Mouse (Mus musculus): Measurements from ENCODE around the gene Chd6.
"Not testable (repeated sequence)": the region's sequence is repeated elsewhere in the genome, so short reads cannot be mapped to it uniquely, and the experiment has no call there.

Gene Chd6

DNA sequence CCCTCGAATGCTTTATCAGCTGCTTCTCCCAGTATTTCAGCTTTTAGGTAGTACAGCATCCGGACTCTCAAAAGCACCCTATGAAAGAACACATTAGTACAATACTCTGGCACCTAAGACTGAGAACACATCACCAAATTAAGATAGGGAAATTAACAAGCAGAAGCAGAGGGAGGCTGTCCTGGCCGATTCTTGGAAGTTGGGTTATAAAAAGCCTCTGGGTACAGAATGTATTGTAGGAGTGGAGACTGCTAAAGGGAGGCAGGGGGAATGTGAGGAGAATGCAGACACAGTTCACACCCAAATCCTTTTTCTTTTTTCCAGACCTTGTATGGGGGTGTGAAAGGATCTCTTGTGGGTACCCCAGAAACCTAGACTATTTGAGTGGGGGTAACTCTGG lies 126.2 kb downstream of the Chd6 start:
- no peak for DNase-seq (ENCODE audit: low spot score)

GRCm38 (mm10) chr2:160981791-160982190 lies 127.1 kb downstream of the Chd6 start:
- no peak for DNase-seq (ENCODE audit: low spot score)

- DNase-seq (ENCODE audit: low spot score): no peak
Measured at GRCm38 (mm10) chr2:160978651-160979050, 130.2 kb downstream of the Chd6 start.

DNA sequence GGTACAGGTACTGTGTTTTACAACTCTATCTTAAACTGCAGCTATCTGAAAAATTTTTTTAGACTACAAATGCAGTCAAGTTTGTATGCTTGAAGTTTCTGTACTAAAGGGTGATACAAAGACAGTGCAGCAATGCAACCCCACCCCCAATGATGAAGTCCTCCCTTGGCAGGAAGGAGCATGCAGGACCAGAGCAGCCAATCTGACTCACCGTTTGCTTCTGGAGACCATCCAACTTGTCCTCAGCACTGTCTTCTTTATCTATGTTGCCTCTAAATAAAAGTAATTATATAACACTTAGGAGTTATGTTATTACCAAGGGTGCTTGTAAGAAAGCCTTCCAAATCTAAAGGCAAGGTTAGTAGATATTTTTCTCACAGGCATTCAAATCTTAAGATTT lies 131.6 kb downstream of the Chd6 start:
- no peak for DNase-seq (ENCODE audit: low spot score)

DNA sequence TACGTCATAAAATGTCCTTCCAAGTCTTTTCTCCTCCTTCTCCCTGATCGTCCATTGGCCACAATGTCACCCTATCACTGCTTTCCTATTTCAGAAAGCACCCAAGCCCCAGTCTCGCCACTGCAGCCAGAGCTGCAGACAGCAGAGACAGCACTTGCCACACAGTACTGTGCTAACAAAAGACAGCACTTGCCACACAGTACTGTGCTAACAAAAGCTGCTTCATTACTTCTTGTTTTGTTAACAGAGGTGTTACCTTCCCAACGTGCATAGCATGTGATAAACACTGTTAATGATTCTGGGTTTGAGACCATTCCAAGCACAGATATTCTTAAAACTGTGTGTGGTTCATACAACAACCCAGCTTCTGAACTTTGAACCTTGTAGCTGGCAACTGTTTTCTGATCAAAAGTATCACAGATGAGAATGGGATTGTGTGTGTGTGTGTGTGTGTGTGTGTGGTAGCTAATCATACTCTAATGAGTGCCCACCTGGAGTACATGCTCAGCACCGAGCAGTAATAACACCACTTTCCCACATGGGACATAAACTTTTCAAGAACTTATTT lies 135.1 kb downstream of the Chd6 start:
- DNase-seq (ENCODE audit: low spot score): no peak

DNA sequence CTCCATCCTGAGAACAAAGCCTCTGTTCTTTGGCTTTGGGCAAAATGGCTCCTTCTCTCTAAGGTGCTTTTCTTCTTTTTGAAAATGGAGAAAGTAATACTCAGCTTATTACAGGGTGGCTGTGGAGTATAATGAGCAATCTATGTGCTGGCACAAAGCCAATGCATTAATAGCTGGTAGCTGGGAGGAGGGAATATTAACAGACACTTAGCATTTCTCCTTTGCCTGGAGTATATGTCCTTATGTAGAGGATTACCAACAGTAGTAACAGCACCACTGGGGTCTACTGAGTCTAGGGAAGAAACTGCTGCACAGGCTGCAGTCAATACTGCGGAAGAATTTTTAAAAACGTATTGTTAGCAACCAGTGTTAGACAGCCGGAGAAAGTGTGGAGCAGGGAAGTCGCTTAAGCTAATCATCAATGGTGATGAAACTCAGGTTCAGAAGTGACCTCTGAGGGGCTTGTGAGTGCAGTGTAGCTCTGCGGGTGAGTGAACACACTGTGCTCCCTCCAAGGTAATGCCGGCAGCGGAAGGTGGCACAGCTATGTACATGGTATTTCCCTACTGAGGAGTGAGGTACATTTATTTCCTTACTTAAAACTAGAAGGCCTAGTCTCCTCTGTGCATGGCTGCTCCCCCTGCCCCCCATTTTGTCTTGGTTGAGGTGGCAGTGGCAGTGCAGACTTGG lies 136.6 kb downstream of the Chd6 start:
- DNase-seq (ENCODE audit: low spot score): no peak

- no peak for DNase-seq (ENCODE audit: low spot score)
Measured at GRCm38 (mm10) chr2:160962149-160962548, 146.7 kb downstream of the Chd6 start.

DNA sequence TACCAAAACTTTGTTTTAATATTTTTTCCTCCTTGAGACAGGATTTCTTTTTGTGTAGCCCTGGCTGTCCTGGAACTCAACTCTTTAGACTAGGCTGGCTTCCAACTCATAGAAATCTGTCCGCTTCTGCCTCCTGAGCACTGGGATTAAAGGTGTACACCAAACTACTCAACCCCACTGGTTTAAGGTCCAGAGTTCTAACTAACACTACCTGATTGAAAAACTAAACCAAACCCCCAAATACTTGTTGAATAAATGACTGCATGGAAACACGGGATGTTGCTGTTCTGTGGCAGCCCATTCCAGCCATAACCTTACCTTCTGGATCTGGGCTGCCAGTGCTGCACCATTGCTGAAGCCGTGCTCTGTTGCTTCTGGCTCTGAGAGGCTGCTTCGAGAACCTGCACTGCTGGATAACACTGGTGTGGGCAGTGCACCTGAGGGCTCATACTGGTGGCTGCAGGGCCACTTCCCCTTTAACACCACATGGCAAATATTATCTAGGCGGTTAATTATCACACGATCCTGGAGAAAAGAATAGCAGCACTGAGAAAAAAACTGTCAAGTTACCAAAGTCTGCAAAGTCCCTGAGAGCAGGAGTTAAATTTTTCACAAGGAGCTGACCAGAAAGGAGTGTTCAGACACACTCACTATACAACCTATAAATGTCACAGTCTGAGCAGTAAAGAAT lies 147.8 kb downstream of the Chd6 start:
- no peak for DNase-seq (ENCODE audit: low spot score)

DNA sequence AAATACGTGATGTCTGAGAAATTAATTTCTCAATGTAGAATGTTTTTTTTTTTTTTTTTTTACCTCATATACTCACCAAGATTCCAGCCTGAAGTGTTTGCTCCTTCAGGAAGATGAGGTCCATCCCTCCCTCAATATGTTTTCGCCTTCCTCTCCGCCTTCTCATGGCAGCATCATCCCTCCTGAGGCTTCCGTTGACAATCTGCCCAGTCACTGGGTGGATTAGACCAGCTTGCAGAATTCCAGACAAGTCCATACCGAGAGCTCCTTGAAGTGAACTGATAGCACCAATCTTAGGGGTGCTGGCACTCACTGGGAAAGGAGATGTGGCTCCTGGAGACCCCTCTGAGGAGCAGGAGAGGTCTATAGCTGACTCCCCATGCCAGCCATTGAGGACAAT lies 149.0 kb downstream of the Chd6 start:
- DNase-seq (ENCODE audit: low spot score): no peak

DNA sequence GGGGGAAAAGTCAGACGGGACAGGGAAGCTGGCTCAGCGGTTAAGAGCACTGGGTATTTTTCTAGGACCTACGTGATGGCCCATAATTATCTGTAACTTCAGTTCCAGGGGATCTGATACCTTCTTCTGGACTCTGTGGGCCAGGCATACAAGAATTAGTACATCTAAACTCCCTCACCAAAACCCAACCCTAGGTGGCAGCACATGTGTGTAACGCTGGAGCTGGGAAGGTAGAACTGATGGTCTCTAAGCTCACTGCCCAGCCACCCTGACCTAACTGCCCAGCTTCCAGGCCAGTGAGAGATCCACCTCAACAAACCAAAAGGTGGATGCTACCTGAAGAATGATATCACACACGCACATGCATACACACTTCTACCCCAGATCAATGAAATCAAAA lies 150.1 kb downstream of the Chd6 start:
- DNase-seq (ENCODE audit: low spot score): peak; percentile 70

- not testable (repeated sequence) for DNase-seq (ENCODE audit: low spot score)
Measured at GRCm38 (mm10) chr2:160957801-160958200, 151.1 kb downstream of the Chd6 start.

DNA sequence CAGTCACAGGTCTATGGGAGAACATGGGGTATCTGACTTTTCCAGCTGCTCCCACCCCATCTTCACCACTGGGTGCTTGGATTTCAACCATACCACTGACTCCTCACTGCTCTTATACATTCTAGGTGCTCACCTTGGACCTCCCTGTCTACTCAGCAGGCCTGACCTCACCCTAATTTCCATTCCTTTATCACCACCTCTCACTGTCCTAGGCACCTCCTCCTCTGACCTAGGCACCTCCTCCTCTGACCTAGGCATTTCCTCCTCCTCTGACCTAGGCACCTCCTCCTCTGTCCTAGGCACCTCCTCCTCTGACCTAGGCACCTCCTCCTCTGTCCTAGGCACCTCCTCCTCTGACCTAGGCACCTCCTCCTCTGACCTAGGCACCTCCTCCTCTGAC lies 151.6 kb downstream of the Chd6 start:
- DNase-seq (ENCODE audit: low spot score): not testable (repeated sequence)

GRCm38 (mm10) chr2:160955331-160955730 lies 153.5 kb downstream of the Chd6 start:
- no peak for DNase-seq (ENCODE audit: low spot score)

DNA sequence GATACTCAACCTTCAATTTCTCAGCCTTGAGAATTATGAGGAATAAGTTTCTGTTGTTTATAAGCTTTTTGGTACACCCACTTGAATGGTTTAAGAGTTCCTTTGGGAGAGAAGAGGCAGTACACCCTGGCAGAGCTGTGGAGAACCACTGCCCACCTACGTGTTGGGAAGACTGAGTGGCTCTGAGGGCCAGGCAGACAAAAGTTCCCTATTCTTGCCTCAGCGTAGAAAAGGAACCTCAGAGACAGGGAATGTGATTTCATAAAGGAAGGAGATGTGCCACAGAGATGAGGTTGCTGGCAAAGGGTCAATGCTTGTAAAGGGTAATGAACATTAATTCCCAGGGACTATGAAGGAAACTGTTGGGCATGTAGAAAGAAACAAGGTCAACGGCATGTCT lies 154.3 kb downstream of the Chd6 start:
- no peak for DNase-seq (ENCODE audit: low spot score)

GRCm38 (mm10) chr2:160953131-160953873 lies 155.6 kb downstream of the Chd6 start:
- no peak for DNase-seq (ENCODE audit: low spot score)

- no peak for DNase-seq (ENCODE audit: low spot score)
Measured at GRCm38 (mm10) chr2:160951595-160951994, 157.3 kb downstream of the Chd6 start.

- DNase-seq (ENCODE audit: low spot score): no peak
Measured at GRCm38 (mm10) chr2:160942443-160942842, 166.4 kb downstream of the Chd6 start.

DNA sequence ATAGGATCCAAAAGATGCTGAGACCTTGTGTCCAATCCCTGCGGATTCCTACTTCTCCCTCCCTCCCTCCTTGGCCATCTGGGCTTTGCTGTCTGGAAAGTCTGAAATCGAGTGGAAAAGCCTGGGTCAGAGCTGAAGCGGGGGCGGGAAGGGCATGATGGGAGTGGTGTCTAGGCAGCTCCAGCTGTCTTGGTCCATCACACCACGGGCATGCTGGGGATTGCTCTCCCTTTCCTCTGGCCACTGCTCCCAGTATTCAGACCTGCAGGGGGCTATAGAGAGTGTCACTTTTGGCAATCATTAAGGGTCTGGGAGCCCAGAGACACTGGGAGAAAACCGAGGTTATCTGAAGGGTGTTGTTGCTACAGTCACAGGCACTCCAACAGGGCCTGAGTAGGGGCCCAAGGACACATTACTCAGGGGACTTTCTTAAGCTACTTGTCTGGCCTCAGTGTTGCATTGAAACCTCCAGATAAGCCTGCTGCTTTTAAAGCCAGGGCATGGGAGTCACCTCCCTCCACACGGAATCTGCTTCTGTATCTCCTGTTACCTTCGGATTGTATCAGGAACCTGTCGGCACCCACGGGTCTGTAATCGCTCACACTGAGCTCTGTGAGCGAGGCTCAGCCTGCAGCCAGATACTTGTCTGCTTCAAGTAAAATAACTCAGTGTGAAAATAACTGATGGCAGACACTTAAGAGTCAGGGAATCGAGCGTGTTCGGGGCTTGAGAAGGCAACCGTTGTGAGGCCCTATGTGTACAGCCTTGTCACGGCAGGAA lies 167.8 kb downstream of the Chd6 start:
- DNase-seq (ENCODE audit: low spot score): no peak

- DNase-seq (ENCODE audit: low spot score): no peak
Measured at GRCm38 (mm10) chr2:160934451-160934850, 174.4 kb downstream of the Chd6 start.

- DNase-seq (ENCODE audit: low spot score): no peak
Measured at GRCm38 (mm10) chr2:160933890-160934289, 175.0 kb downstream of the Chd6 start.

GRCm38 (mm10) chr2:160932981-160933380 lies 175.9 kb downstream of the Chd6 start:
- no peak for DNase-seq (ENCODE audit: low spot score)

- no peak for DNase-seq (ENCODE audit: low spot score)
Measured at GRCm38 (mm10) chr2:160932325-160932724, 176.6 kb downstream of the Chd6 start.
